Mouse (Mus musculus): ENCODE measurements around the gene Hyal5. TPM values are rescaled to one million over a fixed set of nuclear protein-coding genes. Genes with fewer than 3 reads are reported as not detected.
A peak's percentile ranks its signal among the peaks of the same experiment; 100 is the strongest.

Gene Hyal5
- not detected in 2 replicates for polyA plus RNA-seq (2015; fragmentation: Nextera tagmentation; extraction: Ambion mirVana)

GRCm38 (mm10) chr6:24857697-24858096 lies at the start of gene Hyal5:
Gene Hyal5, plus strand, starts transcription at chr6:24857997.
- Histone ChIP-seq H3K27ac (no peak within 1 kb of the TSS), H3K9me3 (no peaks in the 10 kb centered on the region), H3K4me3 (no peak within 1 kb of the TSS), H3K4me2 (no peak within 1 kb of the TSS), H3K9ac (no peak within 1 kb of the TSS), H3K4me1 (no peaks in the 10 kb centered on the region), H3K36me3 (no peaks in the 10 kb centered on the region), H3K27me3 (no peaks in the 10 kb centered on the region)
- ATAC-seq (ENCODE audit: insufficient number of reproducible peaks, low FRiP score, low TSS enrichment, low read depth), result no peak

DNA sequence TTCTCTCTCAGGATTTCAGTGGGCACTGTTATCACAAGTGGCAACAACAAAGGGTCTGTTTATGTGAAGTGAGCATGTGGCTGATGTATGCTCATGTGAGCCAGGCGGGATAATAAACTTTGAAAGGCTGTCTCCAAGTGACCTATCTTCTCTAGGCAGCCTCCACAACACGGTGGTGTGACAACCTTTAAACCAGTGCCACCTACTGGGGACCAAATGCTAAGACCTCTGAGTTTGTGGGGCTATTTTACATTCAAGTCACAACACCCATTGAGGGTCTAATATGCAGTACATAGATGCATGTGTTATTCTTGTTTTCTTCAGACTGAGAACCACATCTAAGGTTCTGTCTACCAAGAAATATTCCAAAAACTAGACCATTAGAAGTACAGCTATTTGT lies 35.7 kb upstream of the Hyal5 start:
- 45% methylated on average over 2 of the region's 2 CpGs for WGBS
- Histone ChIP-seq H3K4me3 (no peak overlapping the region), H3K27me3 (no peaks in the 10 kb centered on the region), H3K4me1 (no peaks in the 10 kb centered on the region), H3K9ac (no peak overlapping the region), H3K4me2 (no peak overlapping the region), H3K36me3 (no peaks in the 10 kb centered on the region), H3K27ac (no peak overlapping the region), H3K9me3 (no peaks in the 10 kb centered on the region)
- no peak for ATAC-seq (ENCODE audit: insufficient number of reproducible peaks, low FRiP score, low TSS enrichment, low read depth)

GRCm38 (mm10) chr6:24860320-24860719 lies 2.5 kb downstream of the Hyal5 start:
- H3K4me2 ChIP-seq, result no peak overlapping the region
- H3K27ac ChIP-seq, result no peak overlapping the region
- no peaks in the 10 kb centered on the region for H3K4me1 ChIP-seq
- H3K36me3 ChIP-seq, result no peaks in the 10 kb centered on the region
- H3K4me3 ChIP-seq, result no peak overlapping the region
- no peak for ATAC-seq (ENCODE audit: insufficient number of reproducible peaks, low FRiP score, low TSS enrichment, low read depth)
- H3K9me3 ChIP-seq, result no peaks in the 10 kb centered on the region
- 44% methylated on average over 2 of the region's 2 CpGs for WGBS
- no peaks in the 10 kb centered on the region for H3K27me3 ChIP-seq
- H3K9ac ChIP-seq, result no peak overlapping the region

- no peaks in the 10 kb centered on the region for H3K4me1 ChIP-seq
- no peak overlapping the region for H3K27ac ChIP-seq
- H3K4me3 ChIP-seq, result no peak overlapping the region
- WGBS, result 81% methylated on average over 4 of the region's 4 CpGs
- no peak overlapping the region for H3K4me2 ChIP-seq
- H3K9me3 ChIP-seq, result no peaks in the 10 kb centered on the region
- no peaks in the 10 kb centered on the region for H3K36me3 ChIP-seq
- H3K27me3 ChIP-seq, result no peaks in the 10 kb centered on the region
- H3K9ac ChIP-seq, result no peak overlapping the region
- no peak for ATAC-seq (ENCODE audit: insufficient number of reproducible peaks, low FRiP score, low TSS enrichment, low read depth)
Observed at GRCm38 (mm10) chr6:24863649-24864048, 5.9 kb downstream of the Hyal5 start.

DNA sequence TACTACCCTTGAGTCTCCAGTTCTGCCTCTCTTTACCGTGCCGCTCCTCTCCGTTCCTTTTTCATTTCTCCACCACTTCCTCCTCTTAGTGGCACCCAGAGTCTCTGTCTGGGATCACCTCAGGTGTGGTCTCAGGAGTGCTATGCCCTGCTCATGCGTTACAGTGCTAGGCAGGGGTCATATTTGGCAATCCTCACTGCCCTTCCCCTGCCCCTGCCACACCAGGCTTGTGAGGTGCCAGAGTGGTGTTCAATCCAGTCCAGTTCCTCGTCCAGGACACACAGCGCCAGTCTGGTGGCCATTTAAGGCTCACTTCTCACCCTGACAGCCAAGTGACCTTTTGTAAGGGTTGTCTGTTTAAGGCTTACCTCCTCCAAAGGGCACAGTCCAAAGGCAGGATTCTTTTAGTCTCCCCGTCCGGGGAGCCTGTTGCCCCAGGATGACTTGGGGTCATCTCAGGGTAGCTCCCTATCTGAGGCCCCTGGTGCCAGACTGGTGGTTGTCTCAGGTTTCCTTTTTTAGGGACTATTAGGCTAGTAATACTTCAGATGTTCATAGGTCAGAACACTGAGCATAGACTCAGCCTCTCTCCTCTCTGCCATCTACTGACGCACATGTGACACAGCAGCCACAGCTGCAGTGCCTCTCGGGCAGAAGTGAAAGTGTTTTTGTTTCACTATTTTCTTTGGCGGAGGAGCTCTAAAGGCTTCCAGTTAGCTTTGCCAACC lies 36.5 kb downstream of the Hyal5 start:
- ATAC-seq (ENCODE audit: insufficient number of reproducible peaks, low FRiP score, low TSS enrichment, low read depth), result peak; percentile 35; the same call in 1 of the 2 replicates
- H3K27me3 ChIP-seq, result no peaks in the 10 kb centered on the region
- no peak overlapping the region for H3K9ac ChIP-seq
- no peaks in the 10 kb centered on the region for H3K4me1 ChIP-seq
- H3K36me3 ChIP-seq, result no peaks in the 10 kb centered on the region
- no peaks in the 10 kb centered on the region for H3K9me3 ChIP-seq
- H3K4me2 ChIP-seq, result no peak overlapping the region
- 67% methylated on average over 11 of the region's 11 CpGs for WGBS
- H3K4me3 ChIP-seq, result peak overlapping the region; percentile 16; the same call in 1 of the 2 replicates
- H3K27ac ChIP-seq, result no peak overlapping the region

DNA sequence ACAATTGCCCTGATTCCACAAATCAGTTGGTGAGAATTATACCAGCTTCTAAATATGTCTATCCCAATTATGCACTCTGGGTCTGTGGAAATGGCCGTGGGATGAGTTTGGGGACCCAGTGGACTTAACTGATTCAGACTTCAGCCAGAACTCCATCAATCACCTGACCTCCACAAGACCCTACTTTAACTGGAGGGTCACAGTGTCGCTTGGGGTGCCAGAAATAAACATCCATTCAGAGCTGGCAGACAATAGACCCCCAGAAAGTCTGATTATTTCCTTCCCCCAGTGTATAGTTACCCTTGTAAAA lies 37.0 kb downstream of the Hyal5 start:
- no peak overlapping the region for H3K4me2 ChIP-seq

DNA sequence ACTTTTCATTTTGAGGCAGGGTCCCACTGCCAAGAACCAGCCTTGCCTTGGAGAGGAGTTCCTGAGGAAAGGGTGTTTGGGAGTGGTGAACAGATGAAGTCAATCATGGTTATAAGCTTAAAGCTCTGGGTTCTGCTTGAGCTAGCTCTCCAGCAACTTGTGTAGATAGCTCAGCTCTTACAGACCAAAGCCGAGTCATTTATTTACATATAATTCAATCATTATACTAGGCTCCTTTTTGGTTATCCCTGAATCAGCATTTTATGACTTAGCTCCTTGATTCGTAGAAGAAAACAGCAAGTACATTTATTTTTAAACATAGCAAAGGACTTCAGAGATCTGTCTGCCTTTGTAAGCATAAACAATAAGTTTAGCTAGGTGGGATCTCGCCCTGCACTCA lies 47.3 kb downstream of the Hyal5 start:
- WGBS, result 75% methylated on average over 3 of the region's 3 CpGs
- Histone ChIP-seq H3K4me2 (no peak overlapping the region), H3K27ac (no peak overlapping the region), H3K27me3 (no peaks in the 10 kb centered on the region), H3K4me3 (no peak overlapping the region), H3K9me3 (no peaks in the 10 kb centered on the region), H3K4me1 (no peaks in the 10 kb centered on the region), H3K9ac (no peak overlapping the region), H3K36me3 (no peaks in the 10 kb centered on the region)
- ATAC-seq (ENCODE audit: insufficient number of reproducible peaks, low FRiP score, low TSS enrichment, low read depth), result no peak

More for the DNA sequence above, 37.0 kb downstream of the Hyal5 start:
- no peaks in the 10 kb centered on the region for H3K4me1 ChIP-seq
- no peak overlapping the region for H3K9ac ChIP-seq
- no peaks in the 10 kb centered on the region for H3K9me3 ChIP-seq
- no peak overlapping the region for H3K27ac ChIP-seq
- 33% methylated on average over 2 of the region's 2 CpGs for WGBS
- no peaks in the 10 kb centered on the region for H3K27me3 ChIP-seq
- H3K36me3 ChIP-seq, result no peaks in the 10 kb centered on the region
- 0 out of 2 replicates have a peak, but pooled peaks have one; percentile 4 for ATAC-seq (ENCODE audit: insufficient number of reproducible peaks, low FRiP score, low TSS enrichment, low read depth)
- H3K4me3 ChIP-seq, result peak overlapping the region; percentile 16; the same call in 1 of the 2 replicates

- no peak for ATAC-seq (ENCODE audit: insufficient number of reproducible peaks, low FRiP score, low TSS enrichment, low read depth)
- H3K27me3 ChIP-seq, result no peaks in the 10 kb centered on the region
- no peak overlapping the region for H3K4me3 ChIP-seq
- no peaks in the 10 kb centered on the region for H3K36me3 ChIP-seq
- no peak overlapping the region for H3K9ac ChIP-seq
- no peaks in the 10 kb centered on the region for H3K9me3 ChIP-seq
- H3K4me1 ChIP-seq, result no peaks in the 10 kb centered on the region
- 80% methylated on average over 2 of the region's 2 CpGs for whole genome bisulfite sequencing
- no peak overlapping the region for H3K27ac ChIP-seq
- no peak overlapping the region for H3K4me2 ChIP-seq
Observed at GRCm38 (mm10) chr6:24907824-24908223, 50.0 kb downstream of the Hyal5 start.

DNA sequence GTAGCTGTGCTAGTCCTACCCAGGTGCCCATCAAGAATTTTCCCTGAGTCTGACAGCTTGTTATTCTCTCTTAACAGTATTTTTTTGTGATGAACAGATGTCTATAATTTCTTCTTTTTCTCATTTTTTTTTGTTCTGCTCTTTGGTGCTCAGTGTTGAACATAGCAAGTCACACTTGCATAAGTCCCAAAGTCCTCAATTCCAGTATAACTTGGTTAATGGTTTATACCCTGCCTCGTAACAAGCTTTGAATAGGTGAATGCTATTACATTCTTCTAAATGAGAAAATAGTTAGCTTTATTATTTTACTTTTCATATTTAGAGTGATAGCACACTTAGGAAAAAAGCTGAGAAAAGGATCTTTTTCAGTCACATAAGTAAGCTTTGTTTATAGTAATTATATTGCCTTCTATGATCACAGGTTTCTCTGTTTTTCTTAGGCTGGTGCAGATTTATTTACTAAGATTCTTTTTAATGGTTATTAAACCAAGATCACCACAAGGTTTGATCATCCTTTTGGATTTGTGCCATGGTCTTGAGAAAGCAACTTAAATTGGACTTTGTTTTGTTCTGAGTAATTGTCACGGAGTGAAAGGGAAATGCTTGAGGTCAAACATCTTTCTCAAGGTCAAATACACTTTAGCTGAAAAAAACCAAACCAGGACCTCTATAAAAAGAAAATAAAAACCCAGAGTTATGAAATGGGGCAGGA lies 52.4 kb downstream of the Hyal5 start:
- Histone ChIP-seq H3K9me3 (no peaks in the 10 kb centered on the region), H3K36me3 (no peaks in the 10 kb centered on the region), H3K9ac (no peak overlapping the region), H3K27ac (no peak overlapping the region), H3K4me3 (no peak overlapping the region), H3K4me2 (no peak overlapping the region), H3K4me1 (no peaks in the 10 kb centered on the region), H3K27me3 (no peaks in the 10 kb centered on the region)
- ATAC-seq (ENCODE audit: insufficient number of reproducible peaks, low FRiP score, low TSS enrichment, low read depth), result no peak
- WGBS, result 65% methylated on average over 2 of the region's 2 CpGs

DNA sequence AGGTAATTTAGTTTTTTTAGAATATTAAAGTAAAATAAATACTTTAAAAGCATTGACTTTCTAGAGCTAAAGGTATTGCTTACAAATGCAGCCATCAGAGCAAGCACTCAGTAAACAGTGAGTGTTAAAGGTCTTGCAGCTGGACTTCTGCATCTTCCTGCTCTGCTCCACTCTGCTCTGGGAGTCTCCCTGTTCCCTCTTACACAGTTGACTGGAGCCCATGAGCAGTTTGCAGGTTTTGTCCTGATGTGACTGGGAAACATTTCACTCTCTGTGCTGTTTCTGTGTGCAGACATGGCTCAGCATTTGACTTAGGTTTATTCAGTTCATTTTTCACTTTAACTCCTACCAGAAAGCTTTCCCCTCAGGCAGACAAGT lies 52.9 kb downstream of the Hyal5 start:
- Histone ChIP-seq H3K27me3 (no peaks in the 10 kb centered on the region), H3K4me1 (no peaks in the 10 kb centered on the region), H3K4me3 (no peak overlapping the region), H3K9me3 (no peaks in the 10 kb centered on the region), H3K27ac (no peak overlapping the region), H3K36me3 (no peaks in the 10 kb centered on the region), H3K4me2 (no peak overlapping the region), H3K9ac (no peak overlapping the region)
- ATAC-seq (ENCODE audit: insufficient number of reproducible peaks, low FRiP score, low TSS enrichment, low read depth), result no peak

GRCm38 (mm10) chr6:24913591-24913990 lies 55.8 kb downstream of the Hyal5 start:
- no peaks in the 10 kb centered on the region for H3K9me3 ChIP-seq
- H3K36me3 ChIP-seq, result no peaks in the 10 kb centered on the region
- no peak overlapping the region for H3K27ac ChIP-seq
- H3K4me2 ChIP-seq, result no peak overlapping the region
- H3K4me1 ChIP-seq, result no peaks in the 10 kb centered on the region
- H3K9ac ChIP-seq, result no peak overlapping the region
- H3K27me3 ChIP-seq, result no peaks in the 10 kb centered on the region
- H3K4me3 ChIP-seq, result no peak overlapping the region
- ATAC-seq (ENCODE audit: insufficient number of reproducible peaks, low FRiP score, low TSS enrichment, low read depth), result no peak
- 88% methylated on average over 2 of the region's 2 CpGs for WGBS

DNA sequence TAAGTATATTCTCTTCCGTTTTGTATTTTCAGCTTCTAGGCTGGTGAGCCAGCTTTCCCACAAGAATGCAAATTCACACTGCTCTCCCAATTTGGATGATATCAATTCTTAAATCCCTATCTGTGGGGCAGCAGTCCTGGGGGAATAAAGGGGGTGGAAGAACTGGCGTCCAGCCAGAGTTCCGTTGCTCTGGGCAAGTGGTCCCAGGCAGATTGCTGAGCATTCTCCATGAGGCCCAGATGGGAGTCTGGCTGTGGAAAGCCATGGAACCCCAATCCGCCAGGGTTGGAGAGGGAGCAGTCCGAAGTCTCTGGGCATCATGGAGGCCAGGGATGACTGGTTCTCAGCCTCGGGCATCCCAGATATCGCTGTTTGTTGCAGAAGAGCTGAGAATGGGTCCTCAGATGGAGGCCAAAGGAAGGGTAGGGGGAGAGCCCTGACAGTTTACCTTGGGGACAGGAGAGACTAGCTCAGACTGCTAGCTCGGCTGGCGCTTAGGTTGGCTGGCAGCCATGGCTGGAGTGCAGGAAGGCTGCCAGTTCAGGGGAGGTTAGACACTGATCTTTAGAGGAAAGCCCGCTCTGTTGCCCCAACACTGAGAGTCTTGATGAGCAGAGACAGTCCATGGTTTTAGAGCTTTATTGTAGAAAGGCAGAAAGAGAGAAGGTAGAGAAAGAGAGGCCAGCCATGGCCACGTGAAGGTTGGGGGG lies 67.4 kb downstream of the Hyal5 start:
- no peak overlapping the region for H3K27ac ChIP-seq
- no peaks in the 10 kb centered on the region for H3K36me3 ChIP-seq
- no peak overlapping the region for H3K4me3 ChIP-seq
- no peaks in the 10 kb centered on the region for H3K4me1 ChIP-seq
- H3K9me3 ChIP-seq, result no peaks in the 10 kb centered on the region
- 84% methylated on average over 11 of the region's 11 CpGs for WGBS
- H3K27me3 ChIP-seq, result no peaks in the 10 kb centered on the region
- no peak overlapping the region for H3K4me2 ChIP-seq
- H3K9ac ChIP-seq, result no peak overlapping the region
- no peak for ATAC-seq (ENCODE audit: insufficient number of reproducible peaks, low FRiP score, low TSS enrichment, low read depth)

All from limb, embryonic 15.5 days (tissue).